Mouse (Mus musculus) CD4-positive helper T cell, adult 2 months (primary cell): ENCODE measurements around the gene Trp53bp2.

Source experiments
- DNase-seq: peaks from one replicate; pipeline ENCODE4 v3.0.0-alpha.2; 2012; ENCODE audit warnings: low read depth, missing footprints, low spot score

Gene Trp53bp2

GRCm38 (mm10) chr1:182460291-182461244, 51.6 kb downstream of the Trp53bp2 start:
- DNase-seq = no peak

DNA sequence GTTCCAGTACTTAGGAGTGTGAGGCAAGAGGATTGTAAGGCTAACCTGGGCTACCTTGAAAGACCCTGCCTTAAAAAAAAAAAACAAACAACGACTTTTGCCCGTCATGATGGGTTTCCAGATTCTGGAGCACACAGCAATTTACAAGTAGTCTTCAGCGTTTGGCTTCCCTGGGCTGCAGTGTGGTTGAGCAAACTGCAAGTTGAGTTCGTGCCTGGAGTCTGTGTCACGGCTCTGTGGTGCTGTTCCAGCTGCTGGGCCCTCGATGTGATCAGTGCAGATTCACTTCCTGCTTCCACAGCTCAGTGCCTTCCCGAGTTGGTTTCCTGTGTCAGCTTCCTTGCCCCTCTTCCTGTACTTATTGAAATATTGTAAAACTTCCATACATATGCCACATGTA, 52.3 kb downstream of the Trp53bp2 start:
- no peak for DNase-seq

- DNase-seq = no peak
These were observed 52.8 kb downstream of the Trp53bp2 start for GRCm38 (mm10) chr1:182461813-182462212.

GRCm38 (mm10) chr1:182465309-182465708, 56.3 kb downstream of the Trp53bp2 start:
- DNase-seq = no peak

GRCm38 (mm10) chr1:182465978-182466377, 57.0 kb downstream of the Trp53bp2 start:
- no peak for DNase-seq

DNA sequence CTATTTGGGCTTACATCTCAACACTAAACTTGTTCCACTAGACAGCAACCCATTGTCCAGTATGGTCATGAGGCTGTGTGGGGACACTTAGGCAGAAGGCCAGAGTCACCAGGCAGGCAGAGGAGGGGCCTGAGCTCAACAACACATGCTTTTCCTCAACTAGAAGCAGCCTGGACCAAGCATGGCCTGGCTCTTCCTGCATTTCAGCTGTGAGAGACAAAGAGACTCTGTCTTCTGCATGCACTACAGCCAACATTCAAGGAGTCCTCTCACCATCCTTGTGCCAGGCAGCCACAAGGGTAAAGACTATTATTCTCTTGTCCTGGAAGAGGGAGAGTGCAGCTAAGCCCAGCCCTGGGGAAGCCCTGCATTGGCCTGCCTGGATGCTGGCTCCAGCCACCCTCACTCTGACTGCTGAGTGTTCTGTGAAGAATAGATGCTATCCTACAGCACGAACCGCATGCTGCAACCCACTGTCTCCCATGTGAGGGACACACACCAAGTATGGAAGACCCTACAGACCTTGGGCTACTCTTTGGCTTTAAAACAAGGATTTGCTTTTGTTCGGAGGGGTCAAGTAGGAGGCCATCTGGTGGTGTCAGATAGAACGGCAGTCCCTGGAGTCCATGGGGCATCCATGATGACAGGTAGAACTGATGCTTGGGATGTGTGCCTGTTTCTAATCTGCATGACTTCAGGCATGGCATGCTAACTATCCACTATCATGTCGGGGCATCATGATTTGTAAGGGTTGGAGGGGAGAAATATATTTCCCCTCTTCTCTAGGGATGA, 66.2 kb downstream of the Trp53bp2 start:
- no peak for DNase-seq

DNA sequence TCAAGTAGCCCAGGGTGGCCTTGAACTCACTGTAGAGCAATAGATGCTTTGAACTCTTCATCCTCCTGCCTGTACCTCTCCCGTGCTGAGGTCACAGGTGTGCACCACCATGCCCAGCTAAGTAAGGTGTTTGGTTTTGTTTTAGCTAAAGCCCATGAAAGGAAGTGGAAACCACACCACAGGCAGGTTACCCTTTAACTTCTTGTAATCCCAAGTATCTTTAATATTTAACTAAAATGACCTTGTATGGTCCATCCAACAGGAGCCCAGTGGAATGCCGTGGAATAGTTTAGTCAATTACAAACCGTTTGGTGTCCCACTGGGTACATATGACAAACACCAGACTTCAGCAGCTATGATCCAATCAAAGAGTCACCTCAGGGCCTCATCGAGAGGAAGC, 70.0 kb downstream of the Trp53bp2 start:
- no peak for DNase-seq

DNA sequence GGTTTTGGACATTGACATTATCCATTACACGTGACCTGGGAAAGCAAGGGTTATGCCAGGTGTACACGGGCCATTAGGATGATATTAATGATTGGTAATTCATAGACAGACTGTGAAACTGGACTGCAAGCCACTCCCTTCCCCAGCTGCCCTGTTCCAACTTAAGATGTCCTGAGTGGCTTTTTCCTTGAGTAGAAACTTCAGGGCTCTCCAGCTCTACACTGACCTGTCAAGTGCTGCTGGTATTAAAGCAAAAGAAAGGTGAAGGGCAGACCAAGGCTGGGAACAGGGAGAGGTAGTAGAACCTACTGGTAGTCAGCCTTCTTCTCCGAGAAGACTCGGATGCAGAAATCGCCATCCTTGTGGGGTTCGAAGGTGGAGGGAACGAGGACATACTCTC, 72.2 kb downstream of the Trp53bp2 start:
- DNase-seq = no peak

DNA sequence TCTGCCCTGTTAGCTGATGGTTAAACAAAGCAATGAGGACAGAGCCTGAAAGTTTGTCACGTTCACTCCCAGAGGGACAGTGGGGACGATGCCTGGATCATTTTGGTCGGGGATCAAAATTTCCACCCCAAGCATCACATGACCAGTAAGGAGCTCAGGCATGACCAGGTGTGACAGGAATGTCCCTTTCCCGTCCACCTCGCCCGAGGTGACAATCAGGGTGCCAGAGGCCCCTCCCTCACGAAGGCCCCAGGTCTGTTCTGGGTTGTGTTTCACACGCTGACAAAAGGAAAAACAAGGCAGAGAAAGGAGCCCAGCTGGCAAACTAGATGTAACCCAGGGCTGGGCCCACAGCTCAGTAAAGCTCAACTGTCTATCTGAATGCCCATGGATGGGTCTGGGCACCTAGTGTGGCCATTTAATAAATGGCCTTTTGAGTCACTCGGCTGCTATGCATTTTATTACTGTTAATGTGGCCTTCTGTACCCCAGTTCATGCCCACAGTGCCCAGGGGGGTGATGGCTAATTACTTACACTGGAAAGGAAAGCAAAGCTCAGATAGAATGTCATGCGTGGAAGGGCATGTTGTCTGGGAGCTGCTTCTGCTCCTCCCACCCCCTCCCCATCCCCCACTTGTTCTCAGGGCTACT, 72.8 kb downstream of the Trp53bp2 start:
- no peak for DNase-seq

DNA sequence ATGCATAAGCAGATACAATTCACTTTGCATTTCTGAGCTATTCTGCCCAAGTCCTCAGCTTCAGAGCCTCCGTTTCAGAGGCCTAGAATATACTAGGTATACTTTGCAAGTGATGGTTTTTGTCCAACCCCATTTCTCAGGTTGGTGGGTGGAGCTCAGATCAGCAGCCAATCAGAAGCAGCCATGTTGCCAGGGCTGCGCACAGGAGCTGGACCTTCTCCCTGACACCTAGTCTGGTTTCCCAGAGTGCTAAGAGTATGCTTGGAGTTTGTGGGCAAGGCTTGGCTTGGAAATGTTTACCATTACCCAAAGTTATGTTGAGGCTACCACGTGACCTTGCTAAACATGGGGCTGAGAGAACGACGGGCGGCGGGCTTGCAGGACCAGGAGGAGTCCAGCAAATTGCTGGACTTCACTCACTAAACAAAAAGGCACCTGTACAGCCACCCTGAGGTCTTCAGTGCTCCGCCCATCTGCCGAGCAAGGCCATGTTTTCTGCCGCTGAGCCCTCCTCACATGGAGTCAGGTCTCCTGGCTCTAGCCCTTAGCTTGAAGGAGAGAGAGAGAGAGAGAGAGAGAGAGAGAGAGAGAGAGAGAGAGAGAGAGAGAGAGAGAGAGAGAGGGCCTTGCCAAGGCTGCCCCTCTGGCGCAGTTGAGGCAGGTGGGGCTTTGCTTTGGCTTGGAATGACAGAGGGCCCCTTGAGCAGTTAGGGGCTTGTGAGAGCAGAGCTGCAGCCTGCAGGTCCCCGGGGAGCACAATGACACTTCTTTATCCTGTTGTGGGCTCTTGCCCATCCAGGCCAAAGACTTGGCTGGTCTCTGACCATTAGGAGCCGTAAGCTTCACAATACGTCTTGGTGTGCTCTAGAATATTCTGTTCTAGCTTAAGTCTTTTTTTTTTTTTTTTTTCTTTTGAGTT, 74.3 kb downstream of the Trp53bp2 start:
- DNase-seq = no peak

DNA sequence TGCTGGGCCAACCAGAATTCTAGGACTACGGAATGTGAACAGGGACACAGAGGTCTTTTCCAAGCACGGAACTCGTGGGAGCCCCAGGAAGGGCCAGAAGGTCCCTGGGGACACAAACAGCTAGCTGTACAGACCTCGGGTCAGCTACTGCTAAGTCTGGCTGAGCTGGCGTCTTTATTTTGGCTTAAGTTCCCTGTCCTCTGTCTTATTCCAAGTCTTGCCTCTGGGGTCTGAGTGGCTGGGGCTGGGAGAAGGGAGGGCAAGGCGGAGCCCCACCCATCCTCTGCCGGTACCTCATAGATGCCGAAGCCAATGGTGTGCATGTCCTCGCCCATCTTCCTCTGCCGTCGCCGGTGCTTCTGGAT, 74.9 kb downstream of the Trp53bp2 start:
- DNase-seq = no peak

GRCm38 (mm10) chr1:182488503-182488902, 79.5 kb downstream of the Trp53bp2 start:
- DNase-seq = no peak

DNA sequence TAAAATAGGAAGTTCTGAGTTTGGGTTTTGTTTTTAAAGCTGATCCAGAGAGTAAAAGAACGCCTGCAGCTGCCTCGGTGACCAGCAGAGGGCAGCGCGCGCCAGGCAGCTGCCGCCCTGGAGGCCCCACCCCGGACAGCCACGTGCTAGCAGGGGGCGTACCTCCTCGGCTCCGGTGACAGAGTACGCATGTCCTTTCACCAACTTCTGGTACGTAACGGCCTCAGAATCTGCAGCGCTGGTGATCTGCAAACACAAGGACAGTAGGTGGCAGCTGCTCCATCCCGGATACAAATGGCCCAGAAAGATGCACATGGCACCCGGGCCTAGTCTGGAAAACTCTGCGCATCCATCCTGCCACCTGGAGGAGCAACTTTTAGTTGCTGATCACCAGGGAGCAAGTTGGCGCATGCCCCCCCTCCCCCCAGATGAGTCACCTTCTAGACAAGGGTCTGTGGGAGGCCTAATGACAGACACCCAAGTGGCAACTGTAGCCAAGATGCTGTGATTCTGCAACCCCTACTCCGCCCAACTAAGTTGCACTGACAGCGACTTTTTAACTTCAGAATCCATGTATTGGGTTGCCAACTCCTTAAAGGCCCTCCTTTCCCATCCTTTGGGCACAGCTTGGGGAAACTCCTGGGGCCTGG, 81.0 kb downstream of the Trp53bp2 start:
- DNase-seq = peak; percentile 95

DNA sequence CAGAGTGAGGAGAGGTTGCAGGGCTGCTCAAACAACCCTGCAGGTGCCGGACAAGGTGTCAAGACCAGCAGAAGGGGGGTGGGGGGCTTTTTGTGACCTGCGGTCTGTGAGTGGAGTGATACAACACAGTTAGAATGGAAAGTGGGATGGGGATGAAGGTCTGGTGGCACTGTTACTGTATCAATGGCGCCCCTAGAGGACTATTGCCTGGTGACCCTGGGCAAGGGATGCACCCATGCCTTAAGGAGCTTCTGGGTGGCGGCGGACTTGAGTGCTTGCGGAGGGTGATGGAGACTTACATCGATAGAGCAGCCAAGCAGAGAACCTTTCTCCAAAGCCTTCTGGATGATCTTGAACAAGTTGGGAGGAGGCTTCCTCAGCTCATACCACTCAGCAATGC, 81.6 kb downstream of the Trp53bp2 start:
- DNase-seq = peak; percentile 33

DNA sequence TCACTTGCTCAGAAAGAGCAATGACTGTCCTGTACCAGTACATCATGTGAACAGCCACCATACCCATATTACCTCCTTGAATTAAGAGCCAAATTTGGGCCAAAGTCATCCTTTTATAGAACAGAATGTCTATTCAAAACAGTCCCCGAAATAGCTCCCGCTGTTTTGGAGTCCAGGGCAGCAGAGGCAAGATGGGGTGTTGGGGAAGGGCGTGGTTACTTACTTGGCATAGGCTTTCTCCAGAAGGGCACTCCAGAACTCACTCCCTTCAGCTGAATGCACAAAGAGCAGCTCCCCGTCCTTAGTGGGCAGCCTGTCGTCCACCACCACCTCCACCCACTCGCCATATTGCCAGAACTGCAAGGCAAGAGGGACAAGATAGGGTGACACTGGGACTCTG, 82.9 kb downstream of the Trp53bp2 start:
- no peak for DNase-seq

GRCm38 (mm10) chr1:182494285-182495145, 85.5 kb downstream of the Trp53bp2 start:
- DNase-seq = no peak

DNA sequence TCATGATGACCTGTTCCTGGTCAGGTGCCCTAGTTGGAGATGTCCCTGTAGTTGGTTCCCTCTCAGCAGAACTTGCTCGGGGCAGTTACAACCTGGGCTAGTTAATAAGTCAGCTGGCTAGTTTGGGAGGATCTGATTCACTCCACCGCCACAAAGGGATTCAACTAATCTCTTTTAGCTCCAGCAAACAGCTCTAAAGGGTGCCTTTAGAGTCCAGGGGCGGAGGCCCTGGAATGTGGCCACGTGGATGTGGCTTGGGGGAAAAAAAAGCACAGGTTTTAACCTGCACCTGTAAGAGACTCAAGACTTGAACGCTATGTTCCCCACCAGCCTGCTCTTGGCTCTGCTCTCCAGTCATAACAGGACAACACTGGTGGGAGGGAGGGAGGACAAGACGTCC, 87.7 kb downstream of the Trp53bp2 start:
- DNase-seq = no peak

- no peak for DNase-seq
These were observed 88.8 kb downstream of the Trp53bp2 start for GRCm38 (mm10) chr1:182497736-182498135.

GRCm38 (mm10) chr1:182499443-182500089, 90.6 kb downstream of the Trp53bp2 start:
- DNase-seq = no peak
